Mouse (Mus musculus) heart, adult 9 months (tissue): Measurements from ENCODE around the gene Nme6.
A peak's percentile ranks its signal among the peaks of the same experiment; 100 is the strongest.
"Not testable (repeated sequence)": the region's sequence is repeated elsewhere in the genome, so short reads cannot be mapped to it uniquely, and the experiment has no call there.

Experiments used
- DNase-seq, 2 experiments: peaks; one replicate each; pipeline ENCODE4 v3.0.0; 2022; ENCODE audit warnings: low spot score in 2 of 2

Nme6 gene

DNA sequence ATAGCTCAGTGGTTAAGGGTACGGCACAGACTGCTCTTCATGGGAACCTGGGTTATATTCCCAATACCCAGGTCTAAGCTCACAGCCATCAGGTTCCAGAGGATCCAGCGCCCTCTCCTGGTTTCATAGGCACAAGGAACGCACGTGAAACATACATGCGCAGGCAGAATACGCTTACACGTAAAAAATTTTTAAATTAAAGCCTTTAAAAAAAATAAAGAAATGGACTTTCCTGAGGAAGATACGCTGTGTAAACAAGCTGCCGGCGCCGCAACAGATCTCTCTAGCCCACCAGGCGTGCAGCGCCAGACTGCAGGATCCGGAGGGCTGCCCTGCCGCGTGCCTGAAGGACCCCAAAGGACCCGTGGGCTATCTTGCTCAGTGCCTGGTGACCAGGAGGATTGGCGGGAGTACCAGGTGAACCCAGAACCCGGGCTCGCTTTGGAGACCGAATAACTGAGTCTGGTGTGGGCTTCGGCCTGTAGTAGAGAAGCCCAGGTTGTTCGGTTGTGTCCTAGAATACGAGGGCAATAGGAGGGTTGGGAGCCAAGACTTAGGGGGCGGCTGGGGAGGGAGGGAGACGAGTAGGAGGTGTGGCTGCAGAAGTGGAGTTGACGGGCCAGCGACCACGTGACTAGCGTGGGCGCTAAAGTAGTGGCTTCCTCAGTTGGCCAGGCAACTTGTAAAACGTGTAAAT lies at the start of gene Nme6:
Nme6 (plus strand) TSS at position 359 of the 697 bp plus-strand sequence.
- DNase-seq: peak; percentile 80 to 87

DNA sequence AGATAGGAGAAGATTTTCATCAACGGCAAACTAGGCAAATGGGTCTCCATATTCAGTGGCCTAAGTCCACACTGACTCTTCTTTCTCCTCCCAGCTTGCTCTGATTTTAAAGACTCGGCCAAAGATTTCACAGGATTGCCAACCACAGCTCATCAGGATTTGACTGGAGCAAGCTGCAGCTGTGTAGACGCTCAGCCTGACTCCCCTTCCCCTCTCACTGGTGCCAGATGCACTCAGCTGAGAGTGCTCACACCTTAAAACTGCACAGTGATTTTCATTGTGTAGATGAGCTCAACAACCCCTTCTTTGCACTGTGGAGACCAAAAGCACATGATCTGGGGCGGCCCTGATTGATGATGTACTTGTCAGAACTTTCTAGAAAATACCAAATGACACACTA lies 42.0 kb upstream of the Nme6 start, which contains the start of gene Fbxw27:
Fbxw27 (minus strand) TSS at position 101 of the 400 bp plus-strand sequence.
- not testable (repeated sequence) for DNase-seq

DNA sequence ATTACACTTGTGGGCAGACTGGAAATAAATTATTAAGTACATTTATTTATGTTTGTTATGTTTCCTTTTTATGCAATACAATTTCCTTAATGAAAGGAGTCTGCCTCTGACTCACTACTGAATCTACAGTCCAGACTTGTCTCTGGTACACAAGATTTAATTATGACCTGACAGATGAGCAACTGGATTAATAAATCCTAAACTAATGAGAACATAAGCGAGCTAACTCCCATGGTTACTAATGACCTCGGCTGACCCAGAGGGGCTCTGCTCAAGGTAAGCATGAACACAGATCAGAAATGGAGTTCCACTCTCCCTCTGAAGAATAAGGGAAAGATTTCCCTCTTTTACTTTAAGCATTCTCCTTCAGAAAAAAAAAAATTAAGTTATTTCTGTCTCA lies 37.3 kb upstream of the Nme6 start:
- DNase-seq: no peak

DNA sequence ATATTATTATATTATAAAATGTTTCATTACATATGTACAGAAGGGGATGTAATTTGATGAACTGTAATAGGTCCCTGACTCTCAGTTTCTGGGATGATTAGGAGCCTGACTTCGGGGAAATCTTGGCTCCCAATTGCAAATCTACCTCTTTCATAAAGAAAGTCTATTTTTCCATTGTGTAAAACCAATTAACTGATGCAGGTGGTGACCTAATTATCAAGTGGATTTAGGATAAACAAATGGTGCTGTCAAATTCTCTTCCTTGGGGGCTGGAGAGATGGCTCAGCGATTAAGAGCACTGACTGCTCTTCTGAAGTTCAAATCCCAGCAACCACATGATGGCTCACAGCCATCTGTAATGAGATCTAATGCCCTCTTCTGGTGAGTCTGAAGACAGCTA lies 36.7 kb upstream of the Nme6 start:
- no peak for DNase-seq

DNA sequence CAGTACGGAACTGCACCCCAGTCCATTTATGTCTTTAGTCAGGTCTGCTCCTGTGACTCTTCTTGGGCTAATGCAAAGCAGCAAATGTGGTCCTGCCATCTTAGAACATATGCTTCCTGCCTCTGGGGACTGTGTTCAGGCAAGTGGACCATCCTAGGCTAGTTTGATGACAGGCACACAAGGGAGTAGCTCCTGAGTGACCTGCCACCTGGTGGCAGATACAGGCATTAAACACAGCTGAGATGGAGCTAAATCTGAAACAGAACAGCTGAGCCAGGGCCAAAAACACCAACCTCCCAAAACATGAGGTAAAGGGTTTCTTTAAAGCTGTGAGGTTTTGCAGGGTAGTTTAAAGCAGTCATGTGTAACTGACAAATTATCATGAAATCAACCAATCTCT lies 34.5 kb upstream of the Nme6 start:
- DNase-seq: no peak

DNA sequence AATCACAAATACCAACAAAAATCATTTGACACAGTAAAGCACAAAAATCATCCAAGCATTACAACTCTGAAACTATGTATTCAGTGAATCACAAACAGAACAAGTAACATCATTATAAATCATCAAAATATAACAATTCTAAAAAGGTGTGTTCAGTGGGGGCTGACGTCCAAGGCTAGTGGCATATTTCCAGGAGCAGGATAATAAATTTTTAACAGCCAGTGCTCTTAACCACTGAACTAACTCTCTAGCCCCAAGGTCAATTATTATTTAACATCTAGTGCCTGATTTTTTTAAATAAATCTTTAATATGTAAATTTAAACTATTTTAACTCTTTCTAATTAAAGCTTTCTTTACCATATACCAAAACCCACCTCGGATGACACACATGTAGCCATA lies 27.0 kb upstream of the Nme6 start:
- DNase-seq: not testable (repeated sequence)

DNA sequence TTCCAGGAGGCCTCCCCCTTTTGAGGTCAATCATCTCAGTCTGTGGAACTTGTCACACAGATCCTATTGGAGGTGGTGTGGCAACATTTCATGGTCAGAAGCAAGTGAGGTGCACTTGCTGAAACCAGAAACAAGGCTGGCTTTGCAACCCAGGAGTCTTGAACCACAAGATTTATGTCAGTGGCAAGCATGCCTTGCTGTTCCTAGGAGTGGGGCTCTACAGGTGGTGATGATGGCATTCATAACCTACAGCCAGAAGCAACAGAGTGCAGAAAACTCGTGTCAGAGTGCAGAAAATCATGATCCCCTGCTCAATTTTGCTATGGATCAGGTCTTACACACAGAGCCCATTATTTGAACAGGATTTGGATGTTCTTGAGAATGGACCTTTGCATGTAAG lies 26.3 kb upstream of the Nme6 start:
- no peak for DNase-seq

DNA sequence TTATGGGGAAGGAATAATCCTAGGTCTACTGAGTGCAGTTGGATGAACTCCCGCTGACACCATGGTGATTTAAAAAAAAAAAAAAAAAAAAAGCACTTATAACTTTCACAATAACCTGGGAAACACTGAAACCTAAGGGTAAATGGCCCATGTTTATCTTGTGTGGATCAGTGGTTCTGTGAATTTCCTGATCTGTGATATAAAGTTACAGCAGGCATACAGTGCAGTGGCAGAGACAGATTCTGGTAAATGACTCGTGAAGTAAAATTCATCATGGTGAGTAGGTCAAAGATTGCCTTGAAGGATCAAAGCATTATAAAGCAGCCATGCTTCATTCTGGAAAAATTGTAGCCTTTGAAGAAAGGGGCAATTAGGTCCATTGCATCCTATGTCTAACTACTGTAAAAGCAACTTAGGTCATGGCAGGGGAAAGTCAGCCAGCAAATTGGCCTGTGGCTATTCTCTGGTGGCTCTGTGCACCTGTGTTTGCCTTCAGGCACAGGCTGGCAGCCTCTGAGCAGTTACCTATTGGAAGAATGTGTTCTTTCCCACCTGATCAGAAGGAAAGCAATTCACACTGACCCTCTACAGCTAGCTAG lies 25.8 kb upstream of the Nme6 start:
- DNase-seq: no peak

DNA sequence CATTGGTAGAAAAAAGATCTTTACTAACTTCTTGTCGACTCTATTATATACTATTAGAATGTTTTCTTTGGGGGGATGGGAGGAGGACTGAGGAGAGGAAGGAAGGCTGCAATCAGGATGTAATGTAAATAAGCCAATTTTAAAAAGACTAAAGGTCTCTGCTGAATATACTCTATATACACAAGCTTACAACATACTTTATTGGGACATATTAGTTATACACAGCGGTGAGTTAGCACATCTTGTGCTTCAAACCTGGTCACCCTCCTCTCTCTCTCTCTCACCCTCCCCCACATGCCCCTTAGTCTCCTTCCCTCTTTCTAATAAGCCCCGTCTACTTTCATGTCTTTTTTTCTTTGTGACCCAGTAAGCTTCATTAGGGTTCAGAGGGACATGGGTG lies 24.7 kb upstream of the Nme6 start:
- no peak for DNase-seq

DNA sequence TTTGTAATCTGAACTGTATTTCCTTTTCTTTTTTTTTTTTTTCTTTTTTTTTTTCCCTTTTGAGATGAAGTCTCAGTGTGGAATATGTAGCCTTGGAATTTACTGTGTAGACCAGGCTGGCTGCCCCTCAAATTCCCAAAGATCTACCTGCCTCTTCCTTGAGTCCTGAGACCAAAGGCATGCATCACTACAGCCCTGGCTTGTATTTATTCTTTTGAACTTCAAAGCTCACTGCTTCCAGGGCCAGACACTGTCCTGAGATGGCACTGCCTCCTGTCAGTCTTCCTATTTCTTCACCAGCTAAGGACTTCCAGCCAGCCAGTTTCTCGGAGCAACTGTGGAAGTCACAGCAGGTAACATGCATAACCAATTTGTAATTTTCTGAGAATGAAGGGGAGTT lies 20.6 kb upstream of the Nme6 start, which contains the start of gene Spink8:
Spink8 (plus strand) TSS at position 301 of the 400 bp plus-strand sequence.
- no peak for DNase-seq

DNA sequence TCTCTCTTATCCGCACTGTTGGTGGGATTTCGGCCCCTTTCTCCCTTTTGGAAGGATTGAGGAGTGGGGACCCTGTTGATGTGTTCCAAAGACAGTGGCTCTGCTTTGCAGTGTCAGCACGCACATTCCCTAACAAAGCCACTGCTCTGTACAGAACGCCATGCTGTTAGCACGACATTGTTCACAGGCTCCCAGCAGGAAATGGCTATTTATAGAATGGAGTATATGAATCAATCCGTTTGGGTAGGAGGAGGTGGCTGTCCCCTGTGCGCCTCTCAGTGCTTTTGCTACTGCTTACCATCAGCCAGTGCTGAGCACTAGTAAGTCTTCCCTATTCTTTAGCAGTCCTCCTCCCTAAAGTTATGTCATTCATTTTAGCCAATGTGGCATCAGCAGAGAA lies 19.1 kb upstream of the Nme6 start:
- no peak for DNase-seq

DNA sequence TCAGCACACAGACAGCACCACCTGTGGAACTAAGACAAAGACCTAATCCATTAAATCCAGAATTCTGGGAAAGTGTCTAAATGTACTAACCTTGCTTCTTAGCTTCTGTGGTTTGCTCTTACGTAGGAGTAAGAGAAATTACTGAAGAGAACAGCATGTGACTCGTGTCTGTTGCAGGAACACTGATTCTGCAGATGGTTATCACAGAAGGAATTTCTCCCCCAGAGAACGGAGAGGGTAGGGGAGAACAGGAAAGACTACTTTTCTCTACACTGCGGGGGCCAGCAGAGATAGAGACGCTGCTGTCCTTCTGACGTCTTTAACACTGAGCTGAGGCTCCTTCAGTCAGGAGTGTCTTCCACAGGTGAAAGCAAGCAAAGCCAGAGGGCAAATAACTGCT lies 16.2 kb upstream of the Nme6 start:
- DNase-seq: no peak

DNA sequence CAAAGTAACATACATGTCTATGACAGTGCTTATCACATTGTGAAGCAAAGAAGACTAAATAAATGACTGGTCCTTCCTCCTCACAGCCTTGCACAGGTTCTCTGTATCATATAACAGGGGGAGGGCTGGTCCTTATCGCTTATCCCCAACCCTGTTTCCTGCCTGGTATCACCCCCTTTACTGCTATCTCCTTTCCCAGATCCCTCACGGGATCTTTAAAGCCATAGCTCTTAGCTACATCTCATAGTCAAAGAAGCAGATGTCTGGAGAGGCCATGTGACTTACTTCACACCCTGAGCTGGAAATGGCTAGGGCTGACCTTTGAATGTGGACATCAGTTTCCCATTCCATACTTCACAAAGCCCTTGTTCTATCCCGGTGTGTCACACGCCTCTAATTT lies 6.8 kb upstream of the Nme6 start:
- no peak for DNase-seq

DNA sequence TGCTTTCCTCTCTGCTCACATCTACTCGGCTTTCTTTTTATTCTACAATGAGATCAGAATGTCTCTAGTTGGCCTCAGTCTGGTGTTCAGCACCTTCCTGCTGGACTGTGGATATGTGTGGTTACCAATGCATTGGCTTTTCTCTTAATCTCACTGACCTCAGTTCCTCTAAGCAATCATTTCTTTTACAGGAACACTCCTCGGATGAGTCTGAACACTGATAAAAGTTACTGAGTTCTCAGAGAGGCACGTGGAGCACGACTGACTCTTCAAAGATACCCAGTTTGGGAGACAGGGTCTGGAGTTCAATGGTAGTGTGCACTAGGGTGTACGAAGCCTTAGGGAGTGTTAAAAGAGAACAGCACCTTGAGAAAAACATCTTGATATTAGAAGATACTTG lies 6.4 kb upstream of the Nme6 start:
- no peak for DNase-seq

DNA sequence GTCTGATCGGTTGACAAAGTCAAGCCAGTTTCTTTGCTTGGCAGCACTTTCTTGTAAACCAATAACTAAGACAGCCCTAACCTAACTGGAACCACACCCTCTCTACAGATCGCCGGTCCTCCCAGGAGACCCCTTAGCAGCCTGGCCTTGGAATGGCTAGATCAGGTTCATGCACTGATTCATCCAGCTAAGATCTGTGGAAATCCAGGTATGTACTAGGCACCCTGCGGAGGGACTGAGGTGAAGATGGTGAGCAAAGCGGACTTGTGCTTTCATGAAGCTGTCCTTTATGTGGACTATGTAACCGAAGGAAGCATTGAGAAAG lies 501 bp downstream of the Nme6 start:
- DNase-seq: no peak

DNA sequence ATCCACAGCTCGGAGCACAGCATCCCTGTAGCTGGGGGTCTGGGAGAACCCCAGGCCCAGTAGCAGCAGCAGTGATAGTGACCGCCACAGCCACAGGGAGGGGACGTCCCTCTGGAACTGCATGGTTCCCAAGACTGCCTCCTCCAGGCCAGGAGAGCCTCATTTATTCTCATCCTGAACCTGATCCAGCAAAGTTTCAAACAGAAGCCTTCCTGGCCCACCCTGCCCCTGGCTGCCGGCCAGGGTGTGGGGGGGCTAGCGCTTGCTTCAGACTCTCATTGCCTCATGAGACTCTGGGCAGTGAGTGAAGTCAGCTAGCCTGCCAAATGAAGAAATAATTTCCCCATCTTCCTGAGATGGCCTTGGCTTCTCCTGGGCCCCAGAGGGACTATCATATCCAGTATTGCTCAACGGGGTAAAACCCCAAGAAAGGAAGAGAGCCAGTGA lies 16.8 kb downstream of the Nme6 start, which contains the start of gene Camp:
Camp (minus strand) TSS at position 306 of the 447 bp plus-strand sequence.
- peak; percentile 77 to 83 for DNase-seq

DNA sequence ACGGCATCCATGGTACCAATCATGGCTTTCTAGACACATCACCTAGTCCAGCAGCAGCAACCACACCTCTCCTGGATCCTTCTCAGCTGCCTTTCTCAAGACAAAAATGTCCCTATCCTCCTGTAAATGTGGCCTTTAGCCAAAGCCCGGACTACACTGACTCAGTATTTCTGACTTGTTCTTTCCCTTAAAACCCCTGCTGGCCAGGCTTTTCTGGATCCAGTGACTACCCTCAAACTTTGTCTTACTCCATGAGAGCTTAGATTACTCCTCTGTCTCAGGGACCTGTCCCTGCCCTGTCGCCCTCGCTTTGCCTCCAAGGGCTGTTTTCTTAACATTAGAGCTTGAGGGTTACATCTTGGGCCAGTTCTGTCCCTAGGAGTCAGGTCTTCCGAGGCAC lies 17.6 kb downstream of the Nme6 start:
- no peak for DNase-seq

DNA sequence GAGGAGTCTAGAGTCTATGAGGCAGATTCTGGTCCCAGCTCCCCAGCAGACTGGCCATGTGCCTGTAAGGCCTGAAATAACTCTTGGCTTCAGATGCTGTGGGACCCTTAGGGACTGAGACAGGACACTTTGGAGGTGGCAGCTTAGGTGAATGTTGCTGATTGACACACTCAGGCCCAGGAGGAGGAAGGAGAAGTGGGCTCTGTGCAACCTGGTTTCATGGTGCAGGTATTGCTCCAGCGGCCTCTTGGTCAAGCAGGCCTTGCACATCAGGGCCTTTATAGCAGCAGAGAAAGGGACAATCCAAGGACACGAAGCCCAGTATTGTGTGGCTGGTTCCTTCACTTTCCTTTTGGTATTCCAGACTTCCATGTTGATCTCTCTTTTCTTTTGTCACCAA lies 21.8 kb downstream of the Nme6 start:
- DNase-seq: no peak

DNA sequence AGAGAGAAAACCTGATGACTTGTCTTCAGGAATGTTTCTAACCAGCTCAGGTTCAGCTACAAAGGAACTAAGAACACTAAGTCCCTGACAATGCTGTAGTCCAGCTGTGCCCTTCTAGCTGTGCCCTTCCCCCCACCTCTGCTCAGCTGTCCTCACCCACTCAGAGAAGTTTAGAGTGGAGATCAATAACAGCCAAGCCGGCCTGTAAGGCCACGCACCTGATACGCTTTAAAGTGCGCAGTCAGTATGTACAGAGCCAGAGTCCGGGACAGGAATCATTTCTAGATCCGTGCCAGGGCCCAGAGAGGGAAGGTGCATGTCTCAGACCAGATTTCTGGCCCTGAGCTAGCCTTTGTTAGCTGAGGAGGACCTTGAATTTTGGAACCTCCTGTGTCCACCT lies 23.4 kb downstream of the Nme6 start:
- DNase-seq: no peak

DNA sequence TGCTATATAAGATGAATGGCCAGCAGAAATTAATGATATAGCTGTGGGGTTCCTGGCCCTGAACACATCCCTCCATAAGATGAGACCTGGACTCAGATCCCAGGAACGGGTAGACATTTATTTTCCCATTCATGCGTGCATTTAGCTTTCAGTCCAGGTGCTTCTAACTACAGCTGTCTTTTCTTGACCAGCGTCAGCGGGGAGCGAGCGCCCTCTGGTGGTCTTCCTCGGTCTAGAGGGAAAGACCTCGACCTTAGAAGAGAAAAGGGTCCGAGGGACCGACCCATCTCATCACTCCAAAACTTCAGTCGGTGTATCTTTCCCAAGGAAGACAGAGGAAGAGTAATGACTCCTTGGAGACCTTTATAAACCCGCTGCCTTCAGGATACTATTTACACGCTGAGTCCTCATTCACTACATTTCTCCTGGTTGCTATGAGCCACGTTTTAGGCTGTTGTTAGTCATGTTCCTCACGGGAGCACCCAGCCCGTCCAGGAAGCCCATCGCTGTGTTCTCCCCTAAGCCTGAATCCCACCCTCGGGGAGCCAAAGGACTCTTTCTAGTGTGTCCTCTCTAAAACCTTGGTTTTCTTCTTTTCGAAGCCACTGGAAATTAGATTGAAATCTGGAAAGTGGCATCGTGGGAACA lies 30.0 kb downstream of the Nme6 start:
- DNase-seq: peak; percentile 23 to 63

DNA sequence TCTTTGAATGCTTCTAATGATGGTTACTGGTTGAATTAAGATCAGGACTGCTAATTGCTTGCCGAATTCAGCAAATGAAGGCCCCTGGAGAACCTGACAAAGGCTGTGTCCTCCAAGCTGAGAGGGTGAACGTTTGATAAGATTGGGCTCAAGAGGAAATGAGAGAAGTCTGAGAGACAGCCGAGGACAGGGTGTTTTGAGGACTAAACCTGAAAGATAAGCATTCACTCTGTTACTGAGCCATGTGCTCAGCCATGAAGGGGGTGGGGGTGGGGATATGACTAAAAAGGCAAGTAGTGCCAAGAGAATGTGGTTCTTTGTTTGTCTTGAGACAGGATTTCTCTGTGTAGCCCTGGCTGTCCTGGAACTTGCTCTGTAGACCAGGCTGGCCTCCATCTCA lies 30.5 kb downstream of the Nme6 start:
- no peak for DNase-seq

DNA sequence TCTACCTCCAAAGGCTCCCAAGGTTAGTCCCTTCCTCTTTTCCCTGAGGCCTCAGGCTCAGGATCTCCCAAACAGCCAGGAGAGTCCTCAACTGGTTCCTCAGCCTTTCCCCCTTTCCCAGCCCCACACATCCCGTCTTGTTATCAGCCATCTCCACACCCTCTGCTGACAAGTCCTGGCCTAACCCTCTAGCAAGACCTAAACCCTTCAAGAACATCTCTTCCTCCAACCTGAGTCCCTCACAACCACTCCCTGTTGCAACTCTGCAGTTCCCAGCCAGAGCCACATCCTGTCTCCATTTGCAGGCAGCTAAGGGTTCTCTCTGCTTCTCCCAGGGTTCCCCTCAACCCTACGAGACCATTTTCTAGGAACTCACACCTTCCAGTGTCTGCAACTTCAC lies 33.7 kb downstream of the Nme6 start:
- no peak for DNase-seq

DNA sequence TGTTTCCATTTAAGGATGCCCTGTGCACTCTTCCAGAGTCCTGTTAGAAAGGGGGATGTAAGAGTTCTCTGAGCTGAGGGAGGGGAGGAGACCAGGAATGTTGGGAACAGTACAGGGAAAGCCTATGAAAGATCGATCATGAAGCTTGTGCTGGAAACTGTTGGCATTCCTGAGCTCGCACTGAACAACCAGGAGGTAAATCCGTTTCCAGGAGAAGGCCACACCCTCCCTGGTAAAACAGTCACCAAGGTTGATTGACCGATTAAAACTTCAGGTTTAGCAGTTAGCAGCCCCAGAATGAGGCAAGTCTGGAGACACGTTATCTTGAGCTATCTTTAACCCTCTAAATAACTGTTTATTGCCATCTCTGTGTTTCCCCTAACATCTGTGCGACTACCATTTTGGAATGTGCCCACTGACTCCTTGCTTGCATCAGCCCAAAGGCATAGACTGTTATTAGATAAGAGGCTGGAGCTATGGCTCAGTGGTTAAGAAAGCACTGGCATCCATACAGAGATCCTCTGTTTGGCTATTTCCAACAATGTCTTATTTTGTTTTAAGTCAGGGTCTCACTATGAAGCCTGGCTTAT lies 38.5 kb downstream of the Nme6 start:
- no peak for DNase-seq
